Mouse (Mus musculus) intestine, embryonic 15.5 days (tissue): ENCODE measurements around the gene Ajuba. TPM values are rescaled to one million over a fixed set of nuclear protein-coding genes. Genes with fewer than 3 reads are reported as not detected.
A peak's percentile ranks its signal among the peaks of the same experiment; 100 is the strongest.

Experiments used
- ATAC-seq: fragments of 200-750 bp; cut with Nextera tagmentation; 2 replicates; pipeline ENCODE4 v1.8.0; 2017; ENCODE audit warnings: moderate TSS enrichment, moderate library complexity
- H3K27ac ChIP-seq: fragments of 300-500 bp; sonication (generic); 2 replicates; pipeline ENCODE4 v1.5.1; 2015; ENCODE audit warnings: mild to moderate bottlenecking, inconsistent platforms
- H3K27me3 ChIP-seq: fragments of 300-500 bp; sonication (generic); replicated peaks from 2 replicates; pipeline ENCODE4 v1.6.1; 2015; ENCODE audit warnings: inconsistent platforms
- H3K36me3 ChIP-seq: fragments of 300-500 bp; sonication (generic); 2 replicates; pipeline ENCODE4 v1.6.1; 2015; ENCODE audit warnings: inconsistent platforms
- H3K4me1 ChIP-seq: fragments of 300-500 bp; sonication (generic); replicated peaks from 2 replicates; pipeline ENCODE4 v1.6.1; 2015; ENCODE audit warnings: inconsistent platforms
- H3K4me2 ChIP-seq: fragments of 300-500 bp; sonication (generic); replicated peaks from 2 replicates; pipeline ENCODE4 v1.6.1; 2015; ENCODE audit warnings: mild to moderate bottlenecking, inconsistent platforms
- H3K4me3 ChIP-seq: fragments of 300-500 bp; sonication (generic); replicated peaks from 2 replicates; pipeline ENCODE4 v1.5.1; 2015; ENCODE audit warnings: inconsistent platforms
- H3K9ac ChIP-seq: fragments of 300-500 bp; sonication (generic); 2 replicates; pipeline ENCODE4 v1.6.1; 2015; ENCODE audit warnings: inconsistent platforms
- H3K9me3 ChIP-seq: fragments of 300-500 bp; sonication (generic); 2 replicates; pipeline ENCODE4 v1.6.1; 2016; ENCODE audit warnings: inconsistent platforms
- WGBS: fragments of 180-500 bp; shearing (Covaris S2); methylation state at CpG from one replicate; pipeline ENCODE4 v1.1.7; 2015; 5-methylcytosine and 5-hydroxymethylcytosine counted together
- polyA plus RNA-seq: library from polyadenylated mRNA; unstranded; fragments of >200 nt; fragmentation: Nextera tagmentation; extraction: Ambion mirVana; gene quantifications from 2 replicates; pipeline ENCODE4 v1.2.1, GENCODE M21; 2015

The Ajuba gene
- polyA plus RNA-seq, 1 experiment from 2014 or later = 18.2 TPM

DNA sequence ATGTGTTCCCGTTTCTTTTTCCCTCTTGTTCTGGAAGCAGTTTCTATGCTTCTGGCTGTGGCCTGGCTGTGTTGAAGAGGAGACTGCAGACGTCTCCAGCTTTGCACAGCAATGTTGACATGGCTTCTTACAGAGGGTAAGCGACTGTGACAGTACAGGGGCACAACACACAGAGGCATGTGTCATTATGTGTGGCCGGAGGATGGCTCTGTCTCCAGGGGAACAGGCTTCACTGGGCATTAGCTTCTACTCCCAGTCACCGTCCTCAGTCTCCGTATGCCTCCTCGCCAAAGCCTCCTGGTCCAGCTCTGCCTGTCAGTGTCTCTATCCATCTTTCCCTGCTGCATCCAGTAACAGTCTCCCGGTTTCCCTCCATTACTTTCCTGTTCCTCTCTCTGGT is 29.9 kb upstream of the Ajuba start:
- Histone ChIP-seq H3K4me2 (no peak overlapping the region), H3K36me3 (no peaks in the 10 kb centered on the region), H3K9ac (no peak overlapping the region), H3K27me3 (no peaks in the 10 kb centered on the region), H3K4me3 (no peak overlapping the region), H3K4me1 (peaks cover 5% of the 10 kb centered on the region; the same call in 1 of the 2 replicates), H3K27ac (no peak overlapping the region), H3K9me3 (no peaks in the 10 kb centered on the region)
- WGBS = 60% methylated on average over 8 of the region's 8 CpGs
- ATAC-seq = no peak

GRCm38 (mm10) chr14:54605752-54606321 is 28.5 kb upstream of the Ajuba start, which contains the start of gene 4931414P19Rik:
4931414P19Rik (minus strand) TSS chr14:54605993.
- peak within 1 kb of the TSS; percentile 42 for H3K9ac ChIP-seq
- WGBS = under 1% methylated on average over 37 of the region's 39 CpGs
- H3K36me3 ChIP-seq = no peaks in the 10 kb centered on the region
- peaks cover 5% of the 10 kb centered on the region; the same call in 1 of the 2 replicates for H3K4me1 ChIP-seq
- H3K27ac ChIP-seq = peak within 1 kb of the TSS; percentile 80
- H3K27me3 ChIP-seq = no peaks in the 10 kb centered on the region
- H3K4me2 ChIP-seq = peak within 1 kb of the TSS; percentile 70
- no peaks in the 10 kb centered on the region for H3K9me3 ChIP-seq
- H3K4me3 ChIP-seq = peak within 1 kb of the TSS; percentile 48
- peak; percentile 71 for ATAC-seq

GRCm38 (mm10) chr14:54603686-54604085 is 26.3 kb upstream of the Ajuba start:
- H3K4me3 ChIP-seq = peak overlapping the region; percentile 70
- peaks cover 5% of the 10 kb centered on the region; the same call in 1 of the 2 replicates for H3K4me1 ChIP-seq
- WGBS = 85% methylated on average over 8 of the region's 8 CpGs
- no peak overlapping the region for H3K9ac ChIP-seq
- no peak for ATAC-seq
- H3K4me2 ChIP-seq = peak overlapping the region; percentile 58
- H3K9me3 ChIP-seq = no peaks in the 10 kb centered on the region
- no peaks in the 10 kb centered on the region for H3K36me3 ChIP-seq
- H3K27ac ChIP-seq = peak overlapping the region; percentile 96; the same call in 1 of the 2 replicates
- H3K27me3 ChIP-seq = no peaks in the 10 kb centered on the region

GRCm38 (mm10) chr14:54603038-54603654 is 25.8 kb upstream of the Ajuba start:
- H3K27me3 ChIP-seq = no peaks in the 10 kb centered on the region
- no peaks in the 10 kb centered on the region for H3K9me3 ChIP-seq
- H3K27ac ChIP-seq = peak overlapping the region; percentile 96
- H3K4me2 ChIP-seq = peak overlapping the region; percentile 58
- peak; percentile 99 for ATAC-seq
- H3K36me3 ChIP-seq = no peaks in the 10 kb centered on the region
- under 1% methylated on average over 46 of the region's 46 CpGs for WGBS
- peak overlapping the region; percentile 81 for H3K9ac ChIP-seq
- peak overlapping the region; percentile 70 for H3K4me3 ChIP-seq
- peaks cover 5% of the 10 kb centered on the region; the same call in 1 of the 2 replicates for H3K4me1 ChIP-seq

DNA sequence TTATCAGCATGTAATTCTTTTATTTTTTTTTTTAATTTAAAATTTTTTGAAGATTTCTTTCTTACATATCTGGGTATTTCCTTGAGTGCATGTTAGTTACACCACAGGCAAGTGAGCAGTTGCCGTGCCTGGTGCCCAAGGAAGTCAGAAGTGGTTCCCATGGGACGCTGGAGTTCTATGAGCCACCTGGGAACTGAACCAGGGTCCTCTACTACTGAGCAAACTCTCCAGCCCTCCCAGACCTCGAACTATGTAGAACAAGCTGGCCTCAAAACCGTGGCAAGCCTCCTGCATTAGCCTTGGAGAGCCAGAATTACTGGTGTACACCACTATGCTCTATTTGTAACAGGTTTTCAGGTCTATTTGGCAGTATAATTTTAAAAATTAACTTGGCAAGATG is 25.3 kb upstream of the Ajuba start:
- WGBS = 28% methylated on average over 4 of the region's 4 CpGs
- no peaks in the 10 kb centered on the region for H3K9me3 ChIP-seq
- no peaks in the 10 kb centered on the region for H3K27me3 ChIP-seq
- peak overlapping the region; percentile 96 for H3K27ac ChIP-seq
- H3K4me3 ChIP-seq = peak overlapping the region; percentile 70
- H3K36me3 ChIP-seq = no peaks in the 10 kb centered on the region
- ATAC-seq = peak; percentile 10
- H3K4me1 ChIP-seq = peaks cover 5% of the 10 kb centered on the region; the same call in 1 of the 2 replicates
- H3K4me2 ChIP-seq = peak overlapping the region; percentile 58
- no peak overlapping the region for H3K9ac ChIP-seq

DNA sequence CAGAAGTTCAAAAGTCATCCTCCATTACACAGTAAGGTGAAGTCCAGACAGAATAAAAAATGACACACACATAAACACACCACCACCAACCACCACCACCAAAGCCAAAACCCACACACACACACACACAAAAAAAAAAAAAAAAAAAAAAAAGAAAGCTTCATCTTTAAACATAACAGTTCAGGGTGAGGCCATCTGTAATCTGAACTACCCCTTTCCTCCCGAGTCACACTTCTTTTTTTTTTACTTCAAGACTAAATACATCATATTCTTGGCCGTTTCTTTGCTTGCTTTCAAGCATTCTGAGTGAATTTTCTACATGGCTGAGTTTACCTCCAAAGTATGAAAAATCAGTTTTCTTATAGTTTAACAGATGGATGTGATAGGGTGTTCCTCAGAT is 24.2 kb upstream of the Ajuba start:
- no peak overlapping the region for H3K4me3 ChIP-seq
- ATAC-seq = no peak

GRCm38 (mm10) chr14:54597084-54597483 is 19.7 kb upstream of the Ajuba start:
- Histone ChIP-seq H3K4me2 (no peak overlapping the region), H3K9ac (no peak overlapping the region), H3K27ac (no peak overlapping the region), H3K4me3 (no peak overlapping the region), H3K36me3 (0 out of 2 replicates have a peak, but pooled peaks cover 9% of the 10 kb centered on the region), H3K4me1 (peaks cover 8% of the 10 kb centered on the region; the same call in 1 of the 2 replicates), H3K27me3 (no peaks in the 10 kb centered on the region), H3K9me3 (no peaks in the 10 kb centered on the region)
- no peak for ATAC-seq
- WGBS = 77% methylated on average over 7 of the region's 7 CpGs

More for the DNA sequence above, 24.2 kb upstream of the Ajuba start:
- Histone ChIP-seq H3K4me1 (peaks cover 5% of the 10 kb centered on the region; the same call in 1 of the 2 replicates), H3K27me3 (no peaks in the 10 kb centered on the region), H3K9me3 (no peaks in the 10 kb centered on the region), H3K4me2 (no peak overlapping the region), H3K36me3 (no peaks in the 10 kb centered on the region), H3K9ac (no peak overlapping the region), H3K27ac (no peak overlapping the region)
- WGBS = 53% methylated on average over 2 of the region's 2 CpGs

GRCm38 (mm10) chr14:54594631-54595414 is 17.5 kb upstream of the Ajuba start:
- Histone ChIP-seq H3K4me1 (peaks cover 8% of the 10 kb centered on the region; the same call in 1 of the 2 replicates), H3K4me3 (no peak overlapping the region), H3K4me2 (no peak overlapping the region), H3K27ac (no peak overlapping the region), H3K9ac (no peak overlapping the region), H3K9me3 (no peaks in the 10 kb centered on the region), H3K27me3 (no peaks in the 10 kb centered on the region), H3K36me3 (0 out of 2 replicates have a peak, but pooled peaks cover 9% of the 10 kb centered on the region)
- no peak for ATAC-seq
- 71% methylated on average over 28 of the region's 28 CpGs for WGBS

DNA sequence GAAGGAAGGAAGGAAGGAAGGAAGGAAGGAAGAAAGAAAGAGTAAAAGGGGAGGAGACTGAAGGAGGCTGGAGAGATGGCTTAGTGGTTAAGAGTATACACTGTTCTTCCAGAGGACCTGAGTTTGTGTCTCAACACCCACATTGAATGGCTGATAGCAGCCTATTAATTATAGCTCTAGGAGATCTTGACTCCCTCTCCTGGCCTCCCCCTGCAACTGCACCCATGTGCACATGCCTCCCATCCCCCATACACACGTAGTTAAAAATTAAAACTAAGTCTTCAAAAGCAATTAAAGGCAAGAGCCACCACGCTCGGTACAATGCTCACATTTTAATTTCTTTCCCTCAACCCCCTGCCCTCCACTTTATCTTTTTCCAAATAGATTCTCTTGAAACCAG is 16.7 kb upstream of the Ajuba start:
- H3K4me1 ChIP-seq = peaks cover 8% of the 10 kb centered on the region; the same call in 1 of the 2 replicates
- H3K27ac ChIP-seq = no peak overlapping the region
- 87% methylated on average over 3 of the region's 3 CpGs for WGBS
- H3K4me2 ChIP-seq = no peak overlapping the region
- H3K9ac ChIP-seq = no peak overlapping the region
- no peak overlapping the region for H3K4me3 ChIP-seq
- no peaks in the 10 kb centered on the region for H3K9me3 ChIP-seq
- 0 out of 2 replicates have a peak, but pooled peaks cover 9% of the 10 kb centered on the region for H3K36me3 ChIP-seq
- no peaks in the 10 kb centered on the region for H3K27me3 ChIP-seq
- ATAC-seq = no peak

DNA sequence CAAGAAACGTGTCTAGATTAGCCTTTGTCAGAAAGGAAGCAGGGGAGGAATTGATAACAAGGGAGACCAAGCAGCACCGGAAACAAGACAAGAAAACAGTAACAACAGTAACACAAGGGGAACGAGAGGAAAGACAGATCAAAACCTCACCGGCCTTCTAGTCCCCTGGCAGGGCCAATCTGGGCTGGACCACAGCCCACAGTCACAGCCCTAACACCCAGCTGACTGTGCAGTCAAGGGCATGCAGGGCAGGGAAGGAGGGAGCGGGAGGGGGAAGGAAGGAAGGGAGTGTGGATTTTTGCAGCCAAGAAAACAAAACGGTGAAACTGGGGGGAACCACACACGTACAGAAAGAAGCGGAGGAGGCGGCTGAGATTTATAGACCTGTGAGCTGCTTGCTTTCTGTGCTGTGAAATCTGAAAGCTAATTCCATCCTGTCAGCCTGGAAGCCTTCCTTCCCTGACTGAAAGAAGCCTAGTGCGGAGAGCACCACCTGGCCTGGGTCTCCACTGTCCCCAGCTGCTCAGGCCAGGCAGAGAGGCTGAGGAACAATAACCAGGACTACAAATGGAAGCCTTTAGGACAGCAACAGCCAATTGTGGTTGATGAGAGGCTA is 15.1 kb upstream of the Ajuba start:
- H3K27me3 ChIP-seq = no peaks in the 10 kb centered on the region
- 44% methylated on average over 10 of the region's 10 CpGs for WGBS

GRCm38 (mm10) chr14:54591056-54591455 is 13.7 kb upstream of the Ajuba start:
- peaks cover 8% of the 10 kb centered on the region; the same call in 1 of the 2 replicates for H3K4me1 ChIP-seq
- 0 out of 2 replicates have a peak, but pooled peaks cover 9% of the 10 kb centered on the region for H3K36me3 ChIP-seq
- no peak for ATAC-seq
- no peak overlapping the region for H3K4me3 ChIP-seq
- 92% methylated on average over 16 of the region's 16 CpGs for WGBS
- no peaks in the 10 kb centered on the region for H3K27me3 ChIP-seq
- H3K9ac ChIP-seq = no peak overlapping the region
- no peak overlapping the region for H3K4me2 ChIP-seq
- no peaks in the 10 kb centered on the region for H3K9me3 ChIP-seq
- no peak overlapping the region for H3K27ac ChIP-seq

More for the DNA sequence above, 15.1 kb upstream of the Ajuba start:
- Histone ChIP-seq H3K9me3 (no peaks in the 10 kb centered on the region), H3K36me3 (0 out of 2 replicates have a peak, but pooled peaks cover 9% of the 10 kb centered on the region), H3K4me2 (no peak overlapping the region), H3K4me3 (no peak overlapping the region), H3K9ac (no peak overlapping the region), H3K4me1 (peaks cover 8% of the 10 kb centered on the region; the same call in 1 of the 2 replicates), H3K27ac (peak overlapping the region; percentile 51; the same call in 1 of the 2 replicates)
- ATAC-seq = peak; percentile 51; the same call in 1 of the 2 replicates
